Mouse (Mus musculus): ENCODE measurements around the gene Rcsd1. TPM values are rescaled to one million over a fixed set of nuclear protein-coding genes. Genes with fewer than 3 reads are reported as not detected.

The Rcsd1 gene
- polyA plus RNA-seq, 1 experiment from 2014 or later: 9.6 TPM

GRCm38 (mm10) chr1:165697701-165698100 is 11.9 kb downstream of the Rcsd1 start:
- Histone ChIP-seq H3K4me3 (no peak overlapping the region), H3K27ac (no peak overlapping the region), H3K36me3 (replicated peaks) (no peaks in the 10 kb centered on the region), H3K9ac (no peak overlapping the region), H3K4me2 (no peak overlapping the region), H3K27me3 (replicated peaks) (0 out of 2 replicates have a peak, but pooled peaks cover 3% of the 10 kb centered on the region), H3K4me1 (peaks cover 9% of the 10 kb centered on the region; the same call in 1 of the 2 replicates), H3K9me3 (no peaks in the 10 kb centered on the region)
- WGBS: 84% methylated on average over 8 of the region's 8 CpGs
- ATAC-seq (replicated peaks): no peak

DNA sequence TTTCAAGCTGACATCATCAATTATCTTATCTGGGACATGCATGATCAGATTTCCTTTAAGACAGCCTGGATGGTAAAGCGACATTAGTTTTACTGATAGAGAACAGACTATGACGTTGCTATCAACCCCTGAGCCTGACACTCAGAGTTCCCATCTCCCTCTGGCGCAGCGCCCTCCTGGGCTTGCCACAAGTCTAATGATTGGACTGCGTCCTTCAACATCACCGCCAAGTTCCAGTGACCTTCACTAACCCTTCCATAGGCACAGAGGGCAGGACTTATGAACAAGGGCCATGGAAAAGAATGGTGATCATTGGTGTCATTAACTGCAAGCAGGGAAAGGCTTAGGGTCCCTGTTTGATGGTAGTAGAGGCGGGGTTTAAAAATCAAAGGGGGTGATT is 12.7 kb downstream of the Rcsd1 start:
- Histone ChIP-seq H3K36me3 (replicated peaks) (no peaks in the 10 kb centered on the region), H3K27ac (no peak overlapping the region), H3K27me3 (replicated peaks) (no peaks in the 10 kb centered on the region), H3K9me3 (no peaks in the 10 kb centered on the region), H3K4me2 (no peak overlapping the region), H3K4me3 (no peak overlapping the region), H3K4me1 (peaks cover 5% of the 10 kb centered on the region; the same call in 1 of the 2 replicates), H3K9ac (no peak overlapping the region)
- no peak for ATAC-seq (replicated peaks)
- 83% methylated on average over 7 of the region's 7 CpGs for WGBS

DNA sequence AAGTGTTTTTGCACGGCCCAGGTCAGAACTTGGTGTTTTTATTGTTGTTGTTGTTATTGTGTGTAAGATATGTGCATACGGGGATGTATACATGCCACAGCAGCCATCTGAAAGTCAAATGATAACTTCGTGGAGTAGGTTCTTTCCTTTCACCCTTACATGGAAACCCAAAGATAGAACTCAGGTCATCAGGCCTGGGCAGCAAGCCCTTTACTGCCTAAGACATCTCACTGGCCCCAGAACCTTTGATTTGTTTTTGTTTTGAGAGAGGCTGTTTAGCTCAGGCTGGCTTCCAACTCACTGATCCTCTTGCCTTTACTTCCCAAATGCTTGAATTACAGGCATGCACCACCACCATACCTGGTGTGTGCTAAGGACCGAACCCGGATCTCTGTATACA is 13.5 kb downstream of the Rcsd1 start:
- 85% methylated on average over 5 of the region's 5 CpGs for WGBS
- no peaks in the 10 kb centered on the region for H3K9me3 ChIP-seq
- H3K4me3 ChIP-seq: no peak overlapping the region
- H3K27me3 ChIP-seq (replicated peaks): no peaks in the 10 kb centered on the region
- no peaks in the 10 kb centered on the region for H3K36me3 ChIP-seq (replicated peaks)
- H3K4me1 ChIP-seq: peaks cover 5% of the 10 kb centered on the region; the same call in 1 of the 2 replicates
- no peak overlapping the region for H3K9ac ChIP-seq
- H3K4me2 ChIP-seq: no peak overlapping the region
- H3K27ac ChIP-seq: no peak overlapping the region
- ATAC-seq (replicated peaks): no peak

DNA sequence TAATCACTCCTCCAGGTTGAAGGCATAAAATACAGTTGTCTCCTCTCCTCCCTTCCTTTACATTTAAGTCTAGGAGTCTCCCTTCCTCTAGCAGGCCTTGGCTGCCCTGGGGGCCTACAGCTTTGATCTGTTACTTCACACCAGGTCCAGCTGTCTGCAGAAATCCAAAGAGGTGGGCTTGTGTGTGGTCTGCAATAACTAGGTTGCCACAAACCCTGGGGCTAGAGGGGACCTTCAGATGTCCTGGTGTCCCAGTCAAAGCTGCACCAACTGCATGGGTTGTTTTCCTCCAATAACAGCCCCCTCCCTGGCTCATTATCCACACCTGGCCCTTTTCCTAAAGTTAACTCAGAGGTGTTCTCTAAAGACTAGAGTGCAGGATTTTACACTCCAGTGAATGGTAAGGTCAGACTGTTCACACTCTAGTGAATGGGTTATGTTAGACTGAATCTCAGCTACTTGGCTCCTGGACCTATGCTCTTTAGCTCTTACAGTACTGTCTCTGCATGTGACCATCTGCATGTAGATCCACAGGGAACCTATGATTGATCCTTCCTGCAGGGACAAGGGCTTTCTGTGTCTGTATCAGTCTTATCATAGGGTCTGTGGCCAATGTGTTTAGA is 14.1 kb downstream of the Rcsd1 start:
- no peaks in the 10 kb centered on the region for H3K9me3 ChIP-seq
- ATAC-seq (replicated peaks): no peak
- H3K27ac ChIP-seq: no peak overlapping the region
- no peak overlapping the region for H3K4me2 ChIP-seq
- no peak overlapping the region for H3K4me3 ChIP-seq
- no peaks in the 10 kb centered on the region for H3K36me3 ChIP-seq (replicated peaks)
- no peak overlapping the region for H3K9ac ChIP-seq
- H3K4me1 ChIP-seq: peaks cover 5% of the 10 kb centered on the region; the same call in 1 of the 2 replicates
- H3K27me3 ChIP-seq (replicated peaks): no peaks in the 10 kb centered on the region

DNA sequence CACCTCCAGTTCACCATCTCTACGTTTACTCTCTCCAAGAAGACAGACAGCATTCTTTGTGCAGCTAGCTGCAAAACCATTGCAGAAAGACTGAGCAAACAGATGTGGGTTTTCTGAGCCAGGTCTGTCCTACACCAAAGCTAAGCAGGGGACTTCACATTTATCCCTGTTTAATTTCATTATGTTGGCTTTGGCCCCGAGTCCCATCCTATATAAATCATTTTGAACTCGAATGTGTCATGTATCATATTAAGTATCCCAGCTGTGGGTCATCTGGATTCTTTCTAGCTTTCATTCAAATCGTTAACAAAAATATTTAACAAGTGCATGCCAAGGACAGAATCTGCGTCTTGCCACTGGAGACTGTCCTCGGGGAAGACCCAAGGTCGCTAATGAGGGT is 15.7 kb downstream of the Rcsd1 start:
- Histone ChIP-seq H3K4me2 (no peak overlapping the region), H3K4me1 (peaks cover 5% of the 10 kb centered on the region; the same call in 1 of the 2 replicates), H3K27me3 (replicated peaks) (no peaks in the 10 kb centered on the region), H3K4me3 (no peak overlapping the region), H3K36me3 (replicated peaks) (no peaks in the 10 kb centered on the region), H3K9me3 (no peaks in the 10 kb centered on the region), H3K9ac (no peak overlapping the region), H3K27ac (no peak overlapping the region)
- ATAC-seq (replicated peaks): no peak
- WGBS: 69% methylated on average over 7 of the region's 7 CpGs

- H3K9me3 ChIP-seq: no peaks in the 10 kb centered on the region
- H3K4me3 ChIP-seq: no peak overlapping the region
- H3K4me2 ChIP-seq: no peak overlapping the region
- H3K9ac ChIP-seq: no peak overlapping the region
- H3K36me3 ChIP-seq (replicated peaks): no peaks in the 10 kb centered on the region
- no peak overlapping the region for H3K27ac ChIP-seq
- WGBS: 47% methylated on average over 3 of the region's 3 CpGs
- H3K4me1 ChIP-seq: peaks cover 5% of the 10 kb centered on the region; the same call in 1 of the 2 replicates
- ATAC-seq (replicated peaks): peak; percentile 13; the same call in 1 of the 2 replicates
- H3K27me3 ChIP-seq (replicated peaks): no peaks in the 10 kb centered on the region
Observed at GRCm38 (mm10) chr1:165691516-165691915, 18.0 kb downstream of the Rcsd1 start.

DNA sequence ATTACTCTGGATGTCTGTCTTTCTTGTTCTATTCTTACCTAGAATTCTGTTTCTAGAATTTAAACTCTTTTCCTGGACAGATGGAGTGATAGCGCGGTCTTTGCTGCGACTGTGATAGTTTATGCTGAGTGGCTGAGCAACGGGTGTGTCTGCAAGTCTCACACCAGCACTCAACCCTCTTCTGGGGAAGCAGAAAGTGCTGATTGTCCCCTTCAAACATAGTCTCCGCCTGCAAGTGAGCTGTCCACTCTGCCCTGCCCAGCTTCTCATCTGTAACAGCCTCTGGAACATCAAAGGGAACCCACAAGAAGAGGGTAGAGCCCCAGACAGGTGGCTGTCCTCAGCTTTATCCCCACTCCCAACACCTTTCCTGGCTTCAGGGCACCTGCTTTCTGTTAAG is 19.7 kb downstream of the Rcsd1 start:
- Histone ChIP-seq H3K27ac (no peak overlapping the region), H3K36me3 (replicated peaks) (no peaks in the 10 kb centered on the region), H3K27me3 (replicated peaks) (no peaks in the 10 kb centered on the region), H3K4me3 (no peak overlapping the region), H3K4me2 (no peak overlapping the region), H3K9me3 (no peaks in the 10 kb centered on the region), H3K9ac (no peak overlapping the region), H3K4me1 (peaks cover 5% of the 10 kb centered on the region; the same call in 1 of the 2 replicates)
- WGBS: 90% methylated on average over 5 of the region's 5 CpGs
- ATAC-seq (replicated peaks): no peak

DNA sequence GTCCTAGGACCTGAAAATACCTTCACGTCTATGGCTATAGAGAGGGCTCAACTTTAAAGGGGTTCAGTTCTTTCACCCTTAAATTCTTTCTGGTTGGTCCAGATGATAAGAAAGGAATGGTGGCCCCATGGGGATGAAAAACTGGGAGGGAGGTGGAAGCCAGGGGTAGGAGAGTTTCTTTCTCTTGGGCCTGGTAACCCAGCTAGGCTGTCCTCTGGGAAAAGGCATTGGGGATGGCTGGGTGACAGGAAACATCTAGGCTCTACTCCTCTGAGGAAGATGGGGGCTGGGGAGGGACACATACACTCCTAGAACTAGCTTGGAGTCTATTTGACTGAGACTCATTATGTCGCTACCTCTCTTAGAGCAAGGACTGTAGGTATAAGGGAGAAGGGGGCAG is 21.7 kb downstream of the Rcsd1 start:
- WGBS: 86% methylated on average over 2 of the region's 2 CpGs
- no peaks in the 10 kb centered on the region for H3K27me3 ChIP-seq (replicated peaks)
- H3K36me3 ChIP-seq (replicated peaks): no peaks in the 10 kb centered on the region
- no peak overlapping the region for H3K27ac ChIP-seq
- H3K4me3 ChIP-seq: no peak overlapping the region
- H3K4me1 ChIP-seq: no peaks in the 10 kb centered on the region
- no peak for ATAC-seq (replicated peaks)
- H3K9me3 ChIP-seq: no peaks in the 10 kb centered on the region
- no peak overlapping the region for H3K4me2 ChIP-seq
- no peak overlapping the region for H3K9ac ChIP-seq

DNA sequence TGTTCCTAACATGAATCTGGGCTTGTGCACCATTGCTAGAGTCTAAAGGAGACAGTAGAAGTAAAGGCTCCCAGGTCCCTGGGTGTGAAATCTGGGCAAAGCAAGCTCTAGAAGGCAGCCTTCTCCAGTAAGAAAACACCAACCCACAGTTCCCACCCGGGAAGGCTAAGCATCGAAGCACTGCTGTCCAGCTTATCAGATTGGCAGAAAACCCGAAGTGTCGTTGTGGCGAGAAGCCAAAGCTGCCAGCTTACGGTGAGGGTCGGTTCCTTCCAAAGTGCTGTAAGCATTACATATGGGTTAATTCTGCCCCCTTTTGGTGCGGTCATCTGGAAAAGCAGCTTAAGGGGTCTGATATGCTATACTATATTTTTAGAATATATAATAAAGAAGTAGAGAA is 22.6 kb downstream of the Rcsd1 start:
- no peak for ATAC-seq (replicated peaks)
- no peaks in the 10 kb centered on the region for H3K9me3 ChIP-seq
- H3K4me1 ChIP-seq: no peaks in the 10 kb centered on the region
- no peak overlapping the region for H3K27ac ChIP-seq
- no peaks in the 10 kb centered on the region for H3K36me3 ChIP-seq (replicated peaks)
- WGBS: 58% methylated on average over 8 of the region's 8 CpGs
- H3K4me3 ChIP-seq: no peak overlapping the region
- no peak overlapping the region for H3K9ac ChIP-seq
- H3K27me3 ChIP-seq (replicated peaks): no peaks in the 10 kb centered on the region
- H3K4me2 ChIP-seq: no peak overlapping the region

GRCm38 (mm10) chr1:165686349-165686748 is 23.2 kb downstream of the Rcsd1 start:
- Histone ChIP-seq H3K27ac (no peak overlapping the region), H3K9ac (no peak overlapping the region), H3K36me3 (replicated peaks) (no peaks in the 10 kb centered on the region), H3K4me2 (no peak overlapping the region), H3K9me3 (no peaks in the 10 kb centered on the region), H3K27me3 (replicated peaks) (no peaks in the 10 kb centered on the region), H3K4me1 (no peaks in the 10 kb centered on the region), H3K4me3 (no peak overlapping the region)
- WGBS: 64% methylated on average over 6 of the region's 6 CpGs
- no peak for ATAC-seq (replicated peaks)

GRCm38 (mm10) chr1:165684261-165685203 is 25.0 kb downstream of the Rcsd1 start:
- H3K4me1 ChIP-seq: no peaks in the 10 kb centered on the region
- no peak for ATAC-seq (replicated peaks)
- no peak overlapping the region for H3K9ac ChIP-seq
- 55% methylated on average over 15 of the region's 15 CpGs for WGBS
- H3K27me3 ChIP-seq (replicated peaks): no peaks in the 10 kb centered on the region
- no peak overlapping the region for H3K4me2 ChIP-seq
- no peaks in the 10 kb centered on the region for H3K36me3 ChIP-seq (replicated peaks)
- no peak overlapping the region for H3K4me3 ChIP-seq
- no peak overlapping the region for H3K27ac ChIP-seq
- H3K9me3 ChIP-seq: no peaks in the 10 kb centered on the region

DNA sequence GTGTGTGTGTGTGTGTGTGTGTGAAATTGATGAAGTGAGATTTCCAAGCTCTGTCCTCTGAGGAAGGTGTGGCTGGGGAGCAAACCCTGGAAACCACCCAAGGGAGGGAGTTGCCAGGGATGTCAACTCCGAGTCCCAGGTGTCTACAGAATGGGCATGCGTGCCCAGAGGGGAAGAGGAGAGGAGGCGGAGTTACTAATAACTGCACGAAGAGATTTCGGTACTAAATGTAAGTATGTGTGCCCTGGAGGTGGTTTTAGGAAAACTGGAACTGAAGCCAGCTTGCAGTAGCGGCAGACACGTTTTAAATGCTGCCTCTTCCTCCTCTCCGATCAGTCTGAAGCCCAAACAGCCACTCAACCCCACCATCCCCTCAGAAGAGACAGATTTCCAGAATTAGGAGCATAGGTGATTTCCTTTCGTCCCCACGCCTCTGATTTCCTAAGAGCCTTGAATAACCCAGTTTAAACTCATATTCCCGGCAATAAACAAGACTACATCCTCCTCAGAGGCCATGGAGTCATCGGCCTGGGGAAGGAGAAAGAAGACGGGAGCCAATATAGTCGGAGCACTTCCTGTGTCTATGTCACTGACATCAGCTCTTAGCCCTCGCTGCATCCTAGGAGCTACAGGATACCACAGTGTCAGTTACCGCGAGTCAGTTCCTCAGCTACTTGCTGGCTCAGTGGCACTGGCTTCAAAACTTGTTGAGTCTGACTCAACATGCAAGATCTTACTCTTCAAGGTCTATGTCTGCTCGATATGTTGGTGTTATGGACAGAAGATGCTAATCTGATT is 27.3 kb downstream of the Rcsd1 start:
- no peaks in the 10 kb centered on the region for H3K36me3 ChIP-seq (replicated peaks)
- H3K9me3 ChIP-seq: no peaks in the 10 kb centered on the region
- H3K9ac ChIP-seq: no peak overlapping the region
- H3K4me1 ChIP-seq: no peaks in the 10 kb centered on the region
- H3K27ac ChIP-seq: no peak overlapping the region
- ATAC-seq (replicated peaks): no peak
- H3K4me2 ChIP-seq: no peak overlapping the region
- no peaks in the 10 kb centered on the region for H3K27me3 ChIP-seq (replicated peaks)
- 82% methylated on average over 18 of the region's 18 CpGs for WGBS
- H3K4me3 ChIP-seq: no peak overlapping the region

Measured in midbrain, embryonic 15.5 days (tissue).